Mouse (Mus musculus): ENCODE measurements around the gene Gm17334. TPM values are rescaled to one million over a fixed set of nuclear protein-coding genes. Genes with fewer than 3 reads are reported as not detected.

The Gm17334 gene
- polyA plus RNA-seq, 1 experiment from 2014 or later: 0.19 TPM

DNA sequence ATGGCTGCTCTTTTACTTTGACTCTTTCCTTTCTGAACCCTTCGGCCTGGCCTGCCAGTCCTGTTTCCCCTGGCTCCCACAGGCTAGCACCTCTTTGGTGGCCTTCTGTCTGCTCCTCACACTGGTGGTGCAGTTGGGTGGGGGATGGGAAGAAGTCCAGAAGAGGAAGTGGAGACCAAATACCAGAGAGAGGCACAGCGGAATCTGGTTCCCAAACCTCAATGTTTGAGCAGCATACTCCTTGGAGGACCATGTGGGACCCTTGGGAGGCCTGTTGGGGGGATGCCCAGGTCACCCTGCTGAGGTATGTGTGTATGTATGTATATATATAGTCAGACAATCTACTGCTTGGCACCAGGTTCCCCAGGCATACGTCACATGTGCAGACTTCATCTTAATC lies 21.0 kb upstream of the Gm17334 start:
- WGBS: 58% methylated on average over 3 of the region's 3 CpGs
- no peak for DNase-seq (ENCODE audit: low spot score)
- Histone ChIP-seq H3K36me3 (ENCODE audit: control insufficient read depth, insufficient read depth, low read length) (no peaks in the 10 kb centered on the region), H3K4me1 (ENCODE audit: control insufficient read depth, insufficient read depth, low read length) (peaks cover 16% of the 10 kb centered on the region), H3K9me3 (ENCODE audit: control insufficient read depth, low read length) (no peaks in the 10 kb centered on the region), H3K27me3 (replicated peaks; ENCODE audit: control insufficient read depth, insufficient read depth, low read length) (no peaks in the 10 kb centered on the region), H3K4me2 (ENCODE audit: low read depth, low read length) (no peak overlapping the region), H3K27ac (replicated peaks; ENCODE audit: low read depth, low read length) (no peak overlapping the region), H3K9ac (ENCODE audit: low read depth, low read length) (no peak overlapping the region), H3K4me3 (ENCODE audit: low read depth, low read length) (no peak overlapping the region)
- ATAC-seq (ENCODE audit: low read depth): no peak

DNA sequence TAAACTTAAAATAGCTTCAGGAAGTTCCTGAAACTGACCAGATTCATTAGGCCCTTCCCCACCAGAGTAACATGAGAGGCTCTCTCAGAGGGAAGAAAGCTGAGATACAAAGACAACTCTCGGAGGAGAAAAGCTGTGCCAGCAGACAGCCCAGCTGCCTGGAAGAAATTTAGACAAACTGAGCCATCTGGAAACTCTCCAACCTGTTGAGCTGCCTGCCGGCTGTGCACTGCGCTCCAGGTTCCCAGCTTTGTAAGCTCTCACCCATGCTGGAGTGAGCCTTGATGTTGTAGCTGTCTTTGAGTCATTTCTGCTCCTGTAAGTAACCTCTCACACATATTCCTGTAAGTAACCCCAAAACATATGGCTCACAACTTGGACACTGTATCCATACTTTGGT lies 20.0 kb upstream of the Gm17334 start:
- H3K9me3 ChIP-seq (ENCODE audit: control insufficient read depth, low read length): no peaks in the 10 kb centered on the region
- H3K9ac ChIP-seq (ENCODE audit: low read depth, low read length): no peak overlapping the region
- H3K27me3 ChIP-seq (replicated peaks; ENCODE audit: control insufficient read depth, insufficient read depth, low read length): no peaks in the 10 kb centered on the region
- peaks cover 16% of the 10 kb centered on the region for H3K4me1 ChIP-seq (ENCODE audit: control insufficient read depth, insufficient read depth, low read length)
- peak overlapping the region; percentile 1; the same call in 1 of the 2 replicates for H3K27ac ChIP-seq (replicated peaks; ENCODE audit: low read depth, low read length)
- no peaks in the 10 kb centered on the region for H3K36me3 ChIP-seq (ENCODE audit: control insufficient read depth, insufficient read depth, low read length)
- DNase-seq (ENCODE audit: low spot score): peak; percentile 82
- no peak overlapping the region for H3K4me3 ChIP-seq (ENCODE audit: low read depth, low read length)
- 34% methylated on average over 3 of the region's 3 CpGs for WGBS
- ATAC-seq (ENCODE audit: low read depth): 0 out of 2 replicates have a peak, but pooled peaks have one; percentile 21
- H3K4me2 ChIP-seq (ENCODE audit: low read depth, low read length): no peak overlapping the region

DNA sequence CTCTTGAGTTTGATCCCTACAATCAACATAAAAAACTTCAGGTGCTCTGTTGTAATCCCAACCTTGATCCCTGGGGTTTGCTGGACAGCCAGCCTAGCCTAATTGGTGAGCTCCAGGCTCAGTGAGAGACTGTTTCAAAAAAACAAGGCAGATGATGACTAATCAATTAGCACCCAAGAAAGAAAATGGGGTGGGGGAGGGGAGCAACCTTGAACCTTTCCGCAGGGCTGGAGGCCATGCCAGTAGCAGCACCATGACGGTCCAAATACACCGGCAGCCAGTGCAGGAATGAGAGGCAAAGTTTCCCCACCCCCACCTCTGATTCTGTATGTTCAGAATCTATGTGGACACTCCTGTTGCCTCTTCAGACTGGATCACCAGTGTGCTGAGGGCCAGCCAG lies 16.3 kb upstream of the Gm17334 start:
- ATAC-seq (ENCODE audit: low read depth): no peak
- 86% methylated on average over 3 of the region's 3 CpGs for WGBS
- H3K4me1 ChIP-seq (ENCODE audit: control insufficient read depth, insufficient read depth, low read length): no peaks in the 10 kb centered on the region

DNA sequence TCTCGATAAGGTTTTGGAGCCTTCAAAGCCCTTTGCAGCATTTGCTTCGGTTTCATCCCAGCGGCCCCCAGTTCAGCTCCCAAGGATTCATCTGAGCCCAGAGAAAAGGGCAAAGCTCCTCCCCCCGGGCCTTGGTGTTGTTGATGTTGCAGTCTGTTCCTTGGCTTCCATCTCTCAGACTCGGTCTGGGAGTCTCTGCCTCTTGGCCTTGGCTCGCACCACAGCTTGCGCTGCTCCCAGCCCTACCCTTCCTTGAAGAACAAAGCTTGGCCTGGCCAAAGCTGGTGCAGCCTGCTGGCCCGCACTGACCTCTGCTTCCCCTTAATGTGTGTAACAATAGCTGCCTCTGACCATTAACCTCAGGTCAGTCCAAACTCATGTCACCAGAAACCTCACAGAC lies 15.2 kb upstream of the Gm17334 start:
- Histone ChIP-seq H3K4me3 (ENCODE audit: low read depth, low read length) (no peak overlapping the region), H3K36me3 (ENCODE audit: control insufficient read depth, insufficient read depth, low read length) (no peaks in the 10 kb centered on the region), H3K27ac (replicated peaks; ENCODE audit: low read depth, low read length) (no peak overlapping the region), H3K9me3 (ENCODE audit: control insufficient read depth, low read length) (no peaks in the 10 kb centered on the region), H3K4me1 (ENCODE audit: control insufficient read depth, insufficient read depth, low read length) (no peaks in the 10 kb centered on the region), H3K4me2 (ENCODE audit: low read depth, low read length) (no peak overlapping the region), H3K27me3 (replicated peaks; ENCODE audit: control insufficient read depth, insufficient read depth, low read length) (no peaks in the 10 kb centered on the region), H3K9ac (ENCODE audit: low read depth, low read length) (no peak overlapping the region)
- no peak for ATAC-seq (ENCODE audit: low read depth)
- no peak for DNase-seq (ENCODE audit: low spot score)
- WGBS: 64% methylated on average over 8 of the region's 8 CpGs

More for the DNA sequence above, 16.3 kb upstream of the Gm17334 start:
- H3K27ac ChIP-seq (replicated peaks; ENCODE audit: low read depth, low read length): no peak overlapping the region
- no peak overlapping the region for H3K4me3 ChIP-seq (ENCODE audit: low read depth, low read length)
- H3K9ac ChIP-seq (ENCODE audit: low read depth, low read length): no peak overlapping the region
- H3K4me2 ChIP-seq (ENCODE audit: low read depth, low read length): no peak overlapping the region
- no peaks in the 10 kb centered on the region for H3K36me3 ChIP-seq (ENCODE audit: control insufficient read depth, insufficient read depth, low read length)
- H3K27me3 ChIP-seq (replicated peaks; ENCODE audit: control insufficient read depth, insufficient read depth, low read length): no peaks in the 10 kb centered on the region
- DNase-seq (ENCODE audit: low spot score): no peak
- H3K9me3 ChIP-seq (ENCODE audit: control insufficient read depth, low read length): no peaks in the 10 kb centered on the region

DNA sequence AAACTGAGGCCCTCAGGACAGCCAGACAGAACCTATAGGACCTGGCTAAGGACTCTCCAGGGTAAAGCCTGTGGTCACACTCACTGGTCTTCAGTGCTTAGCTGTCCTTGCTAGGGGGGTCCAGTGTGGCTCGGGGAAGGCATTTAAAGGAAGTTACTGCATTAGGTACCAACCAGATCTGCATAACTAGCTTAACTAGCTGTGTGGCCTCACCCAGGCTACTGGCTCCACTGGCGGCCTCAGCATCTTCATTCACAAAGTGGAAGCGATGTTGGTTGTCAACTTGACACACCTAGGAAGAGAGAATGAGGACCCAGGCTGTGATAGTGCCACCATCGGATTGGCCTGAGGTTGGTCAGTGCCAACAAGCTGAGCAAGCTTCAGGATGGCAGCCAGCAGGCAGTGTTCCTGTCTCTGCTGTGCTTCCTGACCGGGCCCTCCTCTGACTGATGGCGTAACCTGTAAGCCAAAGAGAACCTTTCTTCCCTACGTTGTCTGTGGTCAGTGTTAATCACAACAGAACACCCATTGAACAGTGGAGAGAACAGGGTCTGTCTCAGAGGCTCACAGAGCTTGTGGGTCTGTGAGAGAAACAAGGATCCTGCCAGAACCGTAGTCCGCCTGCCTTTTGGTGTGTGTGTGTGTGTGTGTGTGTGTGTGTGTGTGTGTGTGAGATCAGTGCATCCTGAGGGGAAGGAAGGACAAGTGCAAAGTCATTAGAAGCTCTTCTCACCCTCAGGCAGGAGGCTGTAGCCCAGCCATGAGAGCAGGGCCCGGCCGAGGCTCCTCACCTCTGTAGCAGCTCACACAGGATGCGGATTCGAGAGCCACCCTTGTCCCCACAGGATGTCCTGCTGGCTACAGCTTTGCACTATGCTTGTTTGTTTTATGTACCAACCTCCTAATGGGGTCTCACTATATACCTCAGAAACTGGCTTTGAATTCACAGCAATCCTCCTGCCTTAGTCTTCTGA lies 13.4 kb upstream of the Gm17334 start:
- DNase-seq (ENCODE audit: low spot score) (no peak), ATAC-seq (ENCODE audit: low read depth) (no peak)
- Histone ChIP-seq H3K36me3 (ENCODE audit: control insufficient read depth, insufficient read depth, low read length) (no peaks in the 10 kb centered on the region), H3K27me3 (replicated peaks; ENCODE audit: control insufficient read depth, insufficient read depth, low read length) (no peaks in the 10 kb centered on the region), H3K4me1 (ENCODE audit: control insufficient read depth, insufficient read depth, low read length) (no peaks in the 10 kb centered on the region), H3K4me2 (ENCODE audit: low read depth, low read length) (no peak overlapping the region), H3K9me3 (ENCODE audit: control insufficient read depth, low read length) (no peaks in the 10 kb centered on the region), H3K4me3 (ENCODE audit: low read depth, low read length) (no peak overlapping the region), H3K9ac (ENCODE audit: low read depth, low read length) (no peak overlapping the region), H3K27ac (replicated peaks; ENCODE audit: low read depth, low read length) (no peak overlapping the region)
- 76% methylated on average over 13 of the region's 13 CpGs for WGBS

DNA sequence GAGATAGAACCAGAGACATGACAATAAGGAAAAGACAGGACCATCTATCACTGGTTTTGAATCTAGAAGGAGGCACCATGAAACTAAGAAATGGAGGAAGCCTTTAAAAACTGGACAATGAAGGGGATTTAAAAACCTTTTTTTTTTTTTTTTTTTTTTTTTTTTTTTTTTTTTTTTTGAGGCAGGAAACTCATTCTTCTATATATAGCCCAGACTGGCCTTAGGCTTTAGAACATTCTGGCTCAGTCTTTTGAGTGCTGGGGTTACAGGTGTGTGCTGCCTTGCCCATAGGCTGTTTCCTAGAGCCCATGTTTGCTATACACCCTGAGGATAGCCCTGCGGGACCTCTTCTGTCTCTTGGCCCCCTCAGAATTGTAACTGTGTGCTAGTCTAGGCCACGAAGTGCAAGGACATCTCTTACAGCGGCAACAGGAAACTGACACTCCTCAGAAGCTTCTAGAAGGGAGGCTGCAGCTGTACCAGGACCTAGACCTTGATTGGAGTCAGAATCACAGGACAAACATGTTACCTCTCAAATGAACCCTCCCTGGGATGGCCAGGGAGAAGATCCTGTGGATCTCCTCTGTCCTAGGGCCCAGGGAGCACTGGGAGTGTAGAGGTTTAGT lies 12.4 kb upstream of the Gm17334 start:
- no peaks in the 10 kb centered on the region for H3K4me1 ChIP-seq (ENCODE audit: control insufficient read depth, insufficient read depth, low read length)
- H3K9me3 ChIP-seq (ENCODE audit: control insufficient read depth, low read length): no peaks in the 10 kb centered on the region
- H3K4me3 ChIP-seq (ENCODE audit: low read depth, low read length): no peak overlapping the region
- ATAC-seq (ENCODE audit: low read depth) (no peak), DNase-seq (ENCODE audit: low spot score) (no peak)
- H3K27ac ChIP-seq (replicated peaks; ENCODE audit: low read depth, low read length): no peak overlapping the region
- no peaks in the 10 kb centered on the region for H3K36me3 ChIP-seq (ENCODE audit: control insufficient read depth, insufficient read depth, low read length)
- no peaks in the 10 kb centered on the region for H3K27me3 ChIP-seq (replicated peaks; ENCODE audit: control insufficient read depth, insufficient read depth, low read length)
- no peak overlapping the region for H3K9ac ChIP-seq (ENCODE audit: low read depth, low read length)
- WGBS: 75% methylated on average over 3 of the region's 3 CpGs
- H3K4me2 ChIP-seq (ENCODE audit: low read depth, low read length): no peak overlapping the region

DNA sequence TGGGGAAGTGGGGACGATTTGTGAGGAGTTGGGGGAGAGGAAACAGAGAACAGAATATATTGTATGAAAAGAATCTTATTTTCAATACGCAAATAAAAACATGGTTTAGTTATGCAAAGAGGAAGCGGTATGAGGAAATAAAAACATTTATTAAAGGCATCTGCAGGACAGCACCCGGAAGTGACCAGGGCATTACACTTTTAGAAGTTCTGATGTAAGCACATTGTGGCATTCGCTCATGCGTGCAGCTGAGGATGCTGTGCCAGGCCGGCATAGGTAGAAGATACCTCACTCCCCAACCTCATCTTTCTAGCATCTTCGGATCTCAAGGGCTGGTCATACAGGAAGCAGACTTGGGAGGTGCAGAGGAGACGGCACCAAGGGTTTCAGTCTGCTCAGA lies 10.3 kb upstream of the Gm17334 start:
- 87% methylated on average over 9 of the region's 9 CpGs for WGBS
- no peaks in the 10 kb centered on the region for H3K27me3 ChIP-seq (replicated peaks; ENCODE audit: control insufficient read depth, insufficient read depth, low read length)

DNA sequence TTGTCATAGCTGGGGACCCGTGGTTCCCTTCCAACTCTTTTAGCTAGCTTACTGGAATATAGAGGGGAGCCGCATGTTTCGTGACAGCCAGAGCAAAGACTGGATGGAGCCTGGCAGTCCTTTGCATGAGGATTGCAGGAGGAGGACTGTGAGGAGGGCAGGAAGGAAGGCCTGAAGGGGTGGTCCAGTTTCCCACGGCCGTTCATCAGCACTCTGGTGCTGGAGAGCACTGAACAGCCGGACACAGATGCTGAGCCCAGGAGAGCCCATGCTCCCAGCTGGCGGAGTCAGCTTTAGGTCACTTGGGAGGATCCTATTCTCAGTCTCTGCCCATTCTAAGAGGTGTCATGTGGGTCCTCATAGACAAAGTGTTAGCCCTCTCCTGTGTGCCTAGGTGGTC lies 9.0 kb upstream of the Gm17334 start:
- WGBS: 86% methylated on average over 7 of the region's 7 CpGs
- no peak for ATAC-seq (ENCODE audit: low read depth)
- no peaks in the 10 kb centered on the region for H3K9me3 ChIP-seq (ENCODE audit: control insufficient read depth, low read length)
- no peak overlapping the region for H3K4me3 ChIP-seq (ENCODE audit: low read depth, low read length)
- H3K4me2 ChIP-seq (ENCODE audit: low read depth, low read length): no peak overlapping the region
- H3K9ac ChIP-seq (ENCODE audit: low read depth, low read length): no peak overlapping the region
- H3K27ac ChIP-seq (replicated peaks; ENCODE audit: low read depth, low read length): no peak overlapping the region
- H3K4me1 ChIP-seq (ENCODE audit: control insufficient read depth, insufficient read depth, low read length): no peaks in the 10 kb centered on the region
- H3K27me3 ChIP-seq (replicated peaks; ENCODE audit: control insufficient read depth, insufficient read depth, low read length): no peaks in the 10 kb centered on the region
- no peak for DNase-seq (ENCODE audit: low spot score)
- peaks cover 8% of the 10 kb centered on the region; the same call in 1 of the 2 replicates for H3K36me3 ChIP-seq (ENCODE audit: control insufficient read depth, insufficient read depth, low read length)

More for the DNA sequence above, 10.3 kb upstream of the Gm17334 start:
- H3K4me1 ChIP-seq (ENCODE audit: control insufficient read depth, insufficient read depth, low read length): no peaks in the 10 kb centered on the region
- ATAC-seq (ENCODE audit: low read depth): no peak
- H3K27ac ChIP-seq (replicated peaks; ENCODE audit: low read depth, low read length): no peak overlapping the region
- DNase-seq (ENCODE audit: low spot score): no peak
- H3K9me3 ChIP-seq (ENCODE audit: control insufficient read depth, low read length): no peaks in the 10 kb centered on the region
- no peak overlapping the region for H3K4me3 ChIP-seq (ENCODE audit: low read depth, low read length)
- no peak overlapping the region for H3K9ac ChIP-seq (ENCODE audit: low read depth, low read length)
- H3K4me2 ChIP-seq (ENCODE audit: low read depth, low read length): no peak overlapping the region
- H3K36me3 ChIP-seq (ENCODE audit: control insufficient read depth, insufficient read depth, low read length): no peaks in the 10 kb centered on the region
